Mouse (Mus musculus) myocyte (in vitro differentiated cells): ENCODE measurements around the gene Shc3.

Experiments
- CEBPB ChIP-seq: IDR thresholded peaks from 2 replicates; pipeline ENCODE4 v1.6.1; 2011; ENCODE audit warnings: mild to moderate bottlenecking, moderate library complexity; ENCODE audit not compliant: poor library complexity, insufficient read depth, severe bottlenecking
- MAX ChIP-seq: IDR thresholded peaks from one replicate; pipeline ENCODE4 v1.6.1; 2011; ENCODE audit warnings: low read depth, mild to moderate bottlenecking, control low read depth
- POLR2A ChIP-seq: IDR thresholded peaks from one replicate; pipeline ENCODE4 v1.6.1; 2011; ENCODE audit warnings: low read depth, mild to moderate bottlenecking, control low read depth, moderate library complexity; ENCODE audit not compliant: insufficient read length
- POLR2AphosphoS2 ChIP-seq: IDR thresholded peaks from one replicate; pipeline ENCODE4 v1.6.1; 2011; ENCODE audit warnings: low read depth, control low read depth; ENCODE audit not compliant: insufficient read length
- USF1 ChIP-seq: IDR thresholded peaks from one replicate; pipeline ENCODE4 v1.6.1; 2011; ENCODE audit warnings: low read depth, mild to moderate bottlenecking, control low read depth, moderate library complexity

GRCm38 (mm10) chr13:51611060-51611459 lies 41.8 kb upstream of the Shc3 start:
- TF ChIP-seq POLR2A (no peak), POLR2AphosphoS2 (no peak), USF1 (no peak), CEBPB (no peak), MAX (no peak)
